Mouse (Mus musculus): ENCODE data around the gene Edil3. TPM values are rescaled to one million over a fixed set of nuclear protein-coding genes. Genes with fewer than 3 reads are reported as not detected.

The Edil3 gene
- total RNA-seq, 4 experiments from 2014 or later = 2.4 to 4.7 (median 3.6) TPM

GRCm38 (mm10) chr13:89253990-89254642 is 432.8 kb downstream of the Edil3 start:
- no peak for DNase-seq

- no peak for DNase-seq
Measured at GRCm38 (mm10) chr13:89256906-89257305, 435.6 kb downstream of the Edil3 start.

- no peak for DNase-seq
Measured at GRCm38 (mm10) chr13:89286696-89287305, 465.5 kb downstream of the Edil3 start.

GRCm38 (mm10) chr13:89288201-89288600 is 466.9 kb downstream of the Edil3 start:
- peak; percentile 7 for DNase-seq

GRCm38 (mm10) chr13:89321155-89321554 is 499.9 kb downstream of the Edil3 start:
- no peak for DNase-seq

GRCm38 (mm10) chr13:89324282-89324681 is 503.0 kb downstream of the Edil3 start:
- no peak for DNase-seq

GRCm38 (mm10) chr13:89334494-89334893 is 513.2 kb downstream of the Edil3 start:
- DNase-seq = no peak

GRCm38 (mm10) chr13:89335908-89336579 is 514.8 kb downstream of the Edil3 start:
- DNase-seq = no peak

- no peak for DNase-seq
Measured at GRCm38 (mm10) chr13:89339055-89339454, 517.8 kb downstream of the Edil3 start.

- DNase-seq = no peak
Measured at GRCm38 (mm10) chr13:89339776-89340175, 518.5 kb downstream of the Edil3 start.

- no peak for DNase-seq
Measured at GRCm38 (mm10) chr13:89355234-89355633, 534.0 kb downstream of the Edil3 start.

GRCm38 (mm10) chr13:89358407-89358806 is 537.1 kb downstream of the Edil3 start:
- no peak for DNase-seq

- no peak for DNase-seq
Measured at GRCm38 (mm10) chr13:89362274-89362673, 541.0 kb downstream of the Edil3 start.

GRCm38 (mm10) chr13:89371253-89371652 is 550.0 kb downstream of the Edil3 start:
- DNase-seq = no peak

- DNase-seq = no peak
Measured at GRCm38 (mm10) chr13:89371656-89372240, 550.5 kb downstream of the Edil3 start.
